Mouse (Mus musculus) erythroblast, embryonic 14.5 days (primary cell): Measurements from ENCODE around the gene Vmn2r25. TPM values are rescaled to one million over a fixed set of nuclear protein-coding genes. Genes with fewer than 3 reads are reported as not detected.
"Not testable (repeated sequence)": the region's sequence is repeated elsewhere in the genome, so short reads cannot be mapped to it uniquely, and the experiment has no call there.

ENCODE experiments used
- H3K27me3 ChIP-seq: 2 replicates; pipeline ENCODE4 v1.6.1; 2012; ENCODE audit warnings: inconsistent platforms; ENCODE audit not compliant: control insufficient read depth
- H3K36me3 ChIP-seq: 2 replicates; pipeline ENCODE4 v1.6.1; 2012; ENCODE audit warnings: mild to moderate bottlenecking, inconsistent platforms; ENCODE audit not compliant: control insufficient read depth
- H3K4me1 ChIP-seq: 2 replicates; pipeline ENCODE4 v1.6.1; 2012; ENCODE audit warnings: inconsistent platforms; ENCODE audit not compliant: control insufficient read depth
- H3K4me3 ChIP-seq: replicated peaks from 2 replicates; pipeline ENCODE3; 2012; ENCODE audit warnings: moderate library complexity, mild to moderate bottlenecking, inconsistent platforms
- H3K9me3 ChIP-seq: 2 replicates; pipeline ENCODE4 v1.6.1; 2012; ENCODE audit warnings: low read length, inconsistent platforms, mixed read lengths; ENCODE audit not compliant: control insufficient read depth
- GATA1 ChIP-seq: IDR thresholded peaks from 2 replicates; pipeline ENCODE4 v1.6.1; 2012; ENCODE audit warnings: low read length, inconsistent platforms, mixed read lengths
- TAL1 ChIP-seq: IDR thresholded peaks from 3 replicates; pipeline ENCODE4 v1.6.1; 2012; ENCODE audit warnings: low read length, inconsistent platforms, mixed read lengths
- polyA plus RNA-seq: library from polyadenylated mRNA; stranded (reverse); fragments of >175 nt; gene quantifications from 2 replicates; pipeline ENCODE4 v1.2.3, GENCODE M21; 2012

Vmn2r25 gene
- not detected in 2 replicates for polyA plus RNA-seq

DNA sequence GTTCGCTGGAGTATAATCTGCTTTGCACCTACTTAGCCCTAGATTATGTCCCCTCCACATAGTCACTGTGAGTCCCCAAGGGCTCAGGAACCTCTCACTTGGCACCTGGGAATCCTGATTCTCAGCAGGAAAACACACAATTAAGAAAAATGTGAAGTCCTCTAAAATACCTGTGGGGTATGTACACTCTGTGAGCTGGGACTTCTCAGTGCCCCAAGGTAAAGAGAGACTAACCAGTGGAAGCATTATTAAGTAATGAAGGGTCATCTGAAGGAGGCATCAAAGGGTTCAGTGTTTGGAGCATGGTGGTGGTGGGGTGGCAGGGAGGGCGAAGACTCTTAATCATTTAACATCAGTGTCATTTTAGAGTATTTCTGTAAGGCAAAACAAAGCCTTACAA lies at the start of gene Vmn2r25:
Gene Vmn2r25, minus strand, starts transcription at position 101 of the 400 bp plus-strand sequence.
- H3K27me3 ChIP-seq, H3K4me1 ChIP-seq, H3K4me3 ChIP-seq, H3K9me3 ChIP-seq, H3K36me3 ChIP-seq: not testable (repeated sequence)

DNA sequence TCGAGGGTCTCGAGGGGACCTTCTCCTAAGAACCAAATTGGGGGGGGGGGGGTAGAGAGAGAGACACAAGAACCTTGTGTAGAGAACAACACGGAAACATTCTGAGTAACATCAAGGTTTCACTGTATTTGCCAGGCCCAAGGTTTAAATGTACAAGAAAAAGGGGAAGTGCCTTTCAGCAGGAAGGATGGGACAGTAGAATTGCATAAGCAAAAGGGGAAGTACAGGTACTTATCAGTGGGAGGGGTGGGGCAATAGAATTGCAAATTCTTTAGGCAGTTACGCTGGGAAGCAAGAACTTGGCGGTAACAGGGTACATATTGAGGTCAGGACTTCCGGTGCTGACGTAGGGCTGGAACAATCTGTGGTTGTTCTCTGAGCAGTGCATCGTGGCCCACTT lies 33.3 kb downstream of the Vmn2r25 start:
- Histone ChIP-seq H3K4me3 (no peak overlapping the region), H3K4me1 (no peaks in the 10 kb centered on the region), H3K36me3 (no peaks in the 10 kb centered on the region), H3K9me3 (peaks cover 12% of the 10 kb centered on the region), H3K27me3 (no peaks in the 10 kb centered on the region)
- TF ChIP-seq TAL1 = no peak
- no peak for TF ChIP-seq GATA1

DNA sequence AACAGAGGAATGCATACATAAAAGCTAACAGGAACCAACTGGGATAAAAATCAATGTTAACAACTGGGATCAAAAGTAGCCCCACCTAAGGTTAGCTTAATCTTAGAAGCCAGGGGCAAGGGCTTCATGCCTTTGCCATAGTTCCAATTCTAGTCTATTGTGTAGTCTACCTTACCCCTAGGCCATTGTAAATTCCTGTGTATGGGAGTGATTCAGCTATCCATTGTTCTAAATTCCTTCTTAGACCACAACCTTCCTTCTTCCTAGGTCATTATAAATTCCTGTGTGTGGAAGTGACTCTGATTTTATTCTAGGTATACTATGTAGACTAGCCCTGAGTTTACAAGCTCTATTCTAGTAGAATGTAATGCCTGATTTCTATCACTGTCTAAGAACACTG lies 43.0 kb downstream of the Vmn2r25 start:
- H3K9me3 ChIP-seq, H3K4me1 ChIP-seq, H3K4me3 ChIP-seq, H3K27me3 ChIP-seq, H3K36me3 ChIP-seq: not testable (repeated sequence)

DNA sequence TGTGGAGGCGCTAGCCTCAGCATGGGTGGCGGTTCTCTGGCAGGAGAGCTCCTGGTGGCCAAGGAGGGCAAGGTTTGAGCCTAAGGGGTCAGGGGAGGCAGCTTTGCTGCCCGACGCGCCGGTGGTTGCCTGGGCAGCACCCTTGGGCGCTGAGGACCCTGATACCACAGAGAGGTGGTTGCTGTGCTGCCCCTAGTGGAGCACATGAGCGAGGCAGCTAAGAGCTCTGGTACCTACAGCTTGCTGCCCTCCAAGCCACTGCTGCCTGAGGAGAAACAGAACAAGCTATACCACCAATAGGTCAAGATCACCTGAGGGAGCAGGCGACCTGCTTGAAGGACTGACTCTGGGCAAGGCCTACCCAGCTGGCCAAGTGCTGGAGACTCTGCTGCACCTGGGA lies 59.5 kb downstream of the Vmn2r25 start:
- TF ChIP-seq TAL1 (no peak), GATA1 (no peak)
- Histone ChIP-seq H3K4me3 (no peak overlapping the region), H3K36me3 (no peaks in the 10 kb centered on the region), H3K4me1 (no peaks in the 10 kb centered on the region), H3K9me3 (peaks cover 5% of the 10 kb centered on the region), H3K27me3 (no peaks in the 10 kb centered on the region)

DNA sequence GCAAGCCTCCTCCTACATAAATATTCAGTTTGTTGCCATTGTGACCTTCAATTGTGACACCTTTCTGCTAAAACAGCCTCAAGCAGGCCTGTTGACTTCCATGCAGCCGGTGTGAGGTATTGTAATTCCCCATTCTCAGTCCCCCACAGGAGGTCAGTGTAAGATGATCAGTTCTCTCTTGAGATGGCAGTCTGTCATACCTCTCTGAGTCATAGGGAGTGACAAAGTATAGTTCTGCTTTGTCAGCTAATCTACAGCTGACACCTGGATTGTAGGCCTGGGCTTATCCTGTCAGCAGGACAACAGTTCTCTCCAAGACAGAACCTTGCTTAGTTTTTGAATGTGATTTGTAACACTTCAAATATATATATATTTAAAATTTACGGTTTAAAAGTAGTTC lies 68.4 kb downstream of the Vmn2r25 start:
- Histone ChIP-seq H3K9me3 (no peaks in the 10 kb centered on the region), H3K4me1 (no peaks in the 10 kb centered on the region), H3K4me3 (no peak overlapping the region), H3K27me3 (no peaks in the 10 kb centered on the region), H3K36me3 (no peaks in the 10 kb centered on the region)
- TF ChIP-seq TAL1 = no peak
- TF ChIP-seq GATA1 = no peak

DNA sequence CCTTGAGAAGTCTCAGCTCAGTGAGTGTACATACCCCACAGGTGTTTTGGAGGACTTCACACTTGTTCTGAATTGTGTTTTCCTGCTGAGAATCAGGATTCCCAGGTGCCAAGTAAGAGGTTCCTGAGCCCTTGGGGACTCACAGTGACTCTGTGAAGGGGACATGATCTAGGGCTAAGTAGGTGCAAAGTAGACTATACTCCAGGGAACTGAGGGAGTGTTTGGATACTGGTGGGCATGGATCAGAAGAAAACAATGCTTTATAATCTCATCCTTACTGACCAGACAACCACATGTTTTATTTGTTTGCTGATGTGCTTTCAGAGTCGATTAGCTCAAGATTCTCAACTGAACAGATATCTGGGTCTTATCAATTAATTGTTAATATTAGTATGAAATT lies 74.7 kb downstream of the Vmn2r25 start, which contains the start of gene Vmn2r24:
Gene Vmn2r24, plus strand, starts transcription at position 301 of the 400 bp plus-strand sequence.
- no peaks in the 10 kb centered on the region for H3K9me3 ChIP-seq
- no peaks in the 10 kb centered on the region for H3K36me3 ChIP-seq
- H3K4me3 ChIP-seq = no peak within 1 kb of the TSS
- no peak for TF ChIP-seq TAL1
- no peak for TF ChIP-seq GATA1
- no peaks in the 10 kb centered on the region for H3K27me3 ChIP-seq
- H3K4me1 ChIP-seq = no peaks in the 10 kb centered on the region

Other genes starting within 250 kb of the Vmn2r25 start
- 0.01 TPM in 1 of 2 replicates, not detected in the other for gene Vmn2r22, start 202.7 kb downstream of the Vmn2r25 start, polyA plus RNA-seq
- not detected in 2 replicates for gene Vmn2r23, start 150.8 kb downstream of the Vmn2r25 start, polyA plus RNA-seq
- gene Vmn2r24, start 74.6 kb downstream of the Vmn2r25 start, polyA plus RNA-seq = not detected in 2 replicates
- gene Vmn2r26, start 171.1 kb upstream of the Vmn2r25 start, polyA plus RNA-seq = not detected in 2 replicates